Mouse (Mus musculus) kidney, embryonic 16.5 days (tissue): Measurements from ENCODE around the gene Fbxl19. TPM values are rescaled to one million over a fixed set of nuclear protein-coding genes. Genes with fewer than 3 reads are reported as not detected.

Experiments used
- ATAC-seq: fragments of 200-750 bp; cut with Nextera tagmentation; 2 replicates; pipeline ENCODE4 v1.8.0; 2017; ENCODE audit warnings: moderate TSS enrichment; ENCODE audit not compliant: low FRiP score, low TSS enrichment
- H3K27ac ChIP-seq: fragments of 300-500 bp; sonication (generic); 2 replicates; pipeline ENCODE4 v1.5.1; 2014; ENCODE audit warnings: low read length
- H3K27me3 ChIP-seq: fragments of 300-500 bp; sonication (generic); 2 replicates; pipeline ENCODE4 v1.6.1; 2014; ENCODE audit warnings: low read length, control low read depth, mixed read lengths; ENCODE audit not compliant: insufficient read depth
- H3K36me3 ChIP-seq: fragments of 300-500 bp; sonication (generic); 2 replicates; pipeline ENCODE4 v1.6.1; 2014; ENCODE audit warnings: low read length, control low read depth, mixed read lengths; ENCODE audit not compliant: insufficient read depth
- H3K4me1 ChIP-seq: fragments of 300-500 bp; sonication (generic); 2 replicates; pipeline ENCODE4 v1.6.1; 2014; ENCODE audit warnings: low read length, control low read depth, mixed read lengths; ENCODE audit not compliant: insufficient read depth
- H3K4me2 ChIP-seq: fragments of 300-500 bp; sonication (generic); replicated peaks from 2 replicates; pipeline ENCODE4 v1.6.1; 2014; ENCODE audit warnings: low read depth, low read length
- H3K4me3 ChIP-seq: fragments of 300-500 bp; sonication (generic); 2 replicates; pipeline ENCODE4 v1.5.1; 2014; ENCODE audit warnings: mild to moderate bottlenecking, low read length
- H3K9ac ChIP-seq: fragments of 300-500 bp; sonication (generic); replicated peaks from 2 replicates; pipeline ENCODE4 v1.6.1; 2014; ENCODE audit warnings: low read length
- H3K9me3 ChIP-seq: fragments of 300-500 bp; sonication (generic); 2 replicates; pipeline ENCODE4 v1.6.1; 2016; ENCODE audit warnings: low read length, control low read depth
- WGBS: fragments of 180-500 bp; shearing (Covaris S2); extraction: QIAGEN DNeasy Blood & Tissue Kit; methylation state at CpG from one replicate; pipeline ENCODE4 v1.1.7; 2014; 5-methylcytosine and 5-hydroxymethylcytosine counted together
- polyA plus RNA-seq: library from polyadenylated mRNA; unstranded; fragments of >200 nt; fragmentation: Nextera tagmentation; extraction: Ambion mirVana; gene quantifications from 2 replicates; pipeline ENCODE4 v1.2.1, GENCODE M21; 2015

Fbxl19 gene
- polyA plus RNA-seq, result 5.4 TPM in 2 replicates

GRCm38 (mm10) chr7:127744366-127745045 lies at the start of gene Fbxl19:
Gene Fbxl19, plus strand, starts transcription at chr7:127744543.
- peak within 1 kb of the TSS; percentile 84 for H3K4me3 ChIP-seq
- H3K27me3 ChIP-seq, result no peaks in the 10 kb centered on the region
- peak within 1 kb of the TSS; percentile 93 for H3K27ac ChIP-seq
- peaks cover 14% of the 10 kb centered on the region for H3K4me1 ChIP-seq
- under 1% methylated on average over 26 of the region's 26 CpGs for WGBS
- peak within 1 kb of the TSS; percentile 76 for H3K4me2 ChIP-seq
- no peak for ATAC-seq
- peaks cover 15% of the 10 kb centered on the region for H3K36me3 ChIP-seq
- peak within 1 kb of the TSS; percentile 87 for H3K9ac ChIP-seq
- no peaks in the 10 kb centered on the region for H3K9me3 ChIP-seq

- no peak overlapping the region for H3K4me2 ChIP-seq
- no peak overlapping the region for H3K9ac ChIP-seq
- H3K36me3 ChIP-seq, result peaks cover 18% of the 10 kb centered on the region
- H3K4me1 ChIP-seq, result no peaks in the 10 kb centered on the region
- H3K9me3 ChIP-seq, result no peaks in the 10 kb centered on the region
- no peak overlapping the region for H3K4me3 ChIP-seq
- ATAC-seq, result no peak
- no peaks in the 10 kb centered on the region for H3K27me3 ChIP-seq
- 74% methylated on average over 6 of the region's 6 CpGs for WGBS
- H3K27ac ChIP-seq, result no peak overlapping the region
Measured at GRCm38 (mm10) chr7:127698986-127699385, 45.4 kb upstream of the Fbxl19 start.

- no peak for ATAC-seq
- Histone ChIP-seq H3K4me3 (no peak overlapping the region), H3K9me3 (no peaks in the 10 kb centered on the region), H3K9ac (no peak overlapping the region), H3K36me3 (peaks cover 26% of the 10 kb centered on the region), H3K4me1 (0 out of 2 replicates have a peak, but pooled peaks cover 3% of the 10 kb centered on the region), H3K27ac (no peak overlapping the region), H3K27me3 (no peaks in the 10 kb centered on the region), H3K4me2 (no peak overlapping the region)
- WGBS, result 66% methylated on average over 3 of the region's 3 CpGs
Measured at GRCm38 (mm10) chr7:127700712-127701331, 43.5 kb upstream of the Fbxl19 start.

GRCm38 (mm10) chr7:127703561-127704178 lies 40.7 kb upstream of the Fbxl19 start:
- no peaks in the 10 kb centered on the region for H3K9me3 ChIP-seq
- no peaks in the 10 kb centered on the region for H3K27me3 ChIP-seq
- H3K4me1 ChIP-seq, result peaks cover 21% of the 10 kb centered on the region
- WGBS, result 81% methylated on average over 8 of the region's 8 CpGs
- no peak overlapping the region for H3K4me2 ChIP-seq
- peak overlapping the region; percentile 78 for H3K27ac ChIP-seq
- no peak overlapping the region for H3K4me3 ChIP-seq
- H3K36me3 ChIP-seq, result peaks cover 35% of the 10 kb centered on the region
- H3K9ac ChIP-seq, result no peak overlapping the region; the same call in 1 of the 2 replicates
- no peak for ATAC-seq

GRCm38 (mm10) chr7:127704598-127704997 lies 39.7 kb upstream of the Fbxl19 start:
- H3K36me3 ChIP-seq, result peaks cover 31% of the 10 kb centered on the region
- H3K4me3 ChIP-seq, result no peak overlapping the region
- H3K4me2 ChIP-seq, result no peak overlapping the region
- WGBS, result 72% methylated on average over 6 of the region's 6 CpGs
- H3K9me3 ChIP-seq, result no peaks in the 10 kb centered on the region
- ATAC-seq, result no peak
- 0 out of 2 replicates have a peak overlapping the region, but pooled peaks have one; percentile 15 for H3K9ac ChIP-seq
- no peaks in the 10 kb centered on the region for H3K27me3 ChIP-seq
- H3K4me1 ChIP-seq, result peaks cover 26% of the 10 kb centered on the region
- peak overlapping the region; percentile 78 for H3K27ac ChIP-seq

- peaks cover 30% of the 10 kb centered on the region for H3K4me1 ChIP-seq
- no peaks in the 10 kb centered on the region for H3K27me3 ChIP-seq
- no peaks in the 10 kb centered on the region for H3K9me3 ChIP-seq
- H3K4me3 ChIP-seq, result no peak overlapping the region
- ATAC-seq, result no peak
- H3K9ac ChIP-seq, result no peak overlapping the region
- WGBS, result 74% methylated on average over 4 of the region's 4 CpGs
- H3K36me3 ChIP-seq, result peaks cover 31% of the 10 kb centered on the region
- H3K27ac ChIP-seq, result no peak overlapping the region
- no peak overlapping the region for H3K4me2 ChIP-seq
Measured at GRCm38 (mm10) chr7:127705706-127706105, 38.6 kb upstream of the Fbxl19 start.

GRCm38 (mm10) chr7:127707045-127707956 lies 37.0 kb upstream of the Fbxl19 start:
- ATAC-seq, result peak; percentile 1; the same call in 1 of the 2 replicates
- Histone ChIP-seq H3K36me3 (peaks cover 30% of the 10 kb centered on the region), H3K4me2 (peak overlapping the region; percentile 70), H3K9ac (peak overlapping the region; percentile 91), H3K27me3 (no peaks in the 10 kb centered on the region), H3K4me3 (peak overlapping the region; percentile 74), H3K9me3 (no peaks in the 10 kb centered on the region), H3K4me1 (peaks cover 45% of the 10 kb centered on the region), H3K27ac (peak overlapping the region; percentile 99)
- 30% methylated on average over 22 of the region's 22 CpGs for WGBS

GRCm38 (mm10) chr7:127707957-127708206 lies 36.5 kb upstream of the Fbxl19 start:
- peak overlapping the region; percentile 74 for H3K4me3 ChIP-seq
- WGBS, result 0% methylated on average over 5 of the region's 5 CpGs
- ATAC-seq, result no peak; the same call in 1 of the 2 replicates

GRCm38 (mm10) chr7:127708207-127709078 lies 35.9 kb upstream of the Fbxl19 start, which contains the start of gene Bcl7c:
Gene Bcl7c, minus strand, starts transcription at chr7:127708933.
- WGBS, result under 1% methylated on average over 68 of the region's 90 CpGs
- Histone ChIP-seq H3K27ac (peak within 1 kb of the TSS; percentile 99), H3K4me3 (peak within 1 kb of the TSS; percentile 74), H3K9me3 (no peaks in the 10 kb centered on the region), H3K27me3 (no peaks in the 10 kb centered on the region), H3K9ac (peak within 1 kb of the TSS; percentile 91), H3K4me1 (peaks cover 54% of the 10 kb centered on the region), H3K36me3 (peaks cover 20% of the 10 kb centered on the region), H3K4me2 (peak within 1 kb of the TSS; percentile 70)
- ATAC-seq, result peak; percentile 87

More at GRCm38 (mm10) chr7:127707957-127708206, 36.5 kb upstream of the Fbxl19 start:
- Histone ChIP-seq H3K27me3 (no peaks in the 10 kb centered on the region), H3K9ac (peak overlapping the region; percentile 91), H3K36me3 (peaks cover 25% of the 10 kb centered on the region), H3K9me3 (no peaks in the 10 kb centered on the region), H3K4me2 (peak overlapping the region; percentile 70), H3K27ac (peak overlapping the region; percentile 99), H3K4me1 (peaks cover 50% of the 10 kb centered on the region)
